Mouse (Mus musculus) brown adipose tissue, adult 24 weeks (tissue): ENCODE measurements around the gene Cd247. TPM values are rescaled to one million over a fixed set of nuclear protein-coding genes. Genes with fewer than 3 reads are reported as not detected.
A peak's percentile ranks its signal among the peaks of the same experiment; 100 is the strongest.
"Not testable (repeated sequence)": the region's sequence is repeated elsewhere in the genome, so short reads cannot be mapped to it uniquely, and the experiment has no call there.

Experiments used
- H3K27ac ChIP-seq: fragments of 200-500 bp; replicated peaks from 2 replicates; pipeline ENCODE4 v1.5.1; 2012; ENCODE audit warnings: low read depth, mild to moderate bottlenecking, low read length
- H3K4me1 ChIP-seq: fragments of 200-500 bp; 2 replicates; pipeline ENCODE4 v1.6.1; 2012; ENCODE audit warnings: low read length, mixed read lengths; ENCODE audit not compliant: control insufficient read depth, insufficient read depth, insufficient read length
- H3K4me3 ChIP-seq: fragments of 200-500 bp; 2 replicates; pipeline ENCODE4 v1.5.1; 2012; ENCODE audit warnings: low read depth, mild to moderate bottlenecking, low read length, moderate library complexity; ENCODE audit not compliant: insufficient read depth
- polyA plus RNA-seq: library from polyadenylated mRNA; stranded (reverse); fragments of >200 nt; gene quantifications from 2 replicates; pipeline ENCODE4 v1.2.4, GENCODE M21; 2012; ENCODE audit not compliant: missing spikeins, insufficient read depth, insufficient read length

The Cd247 gene
- 1.3 and 3.3 TPM in 2 replicates for polyA plus RNA-seq

GRCm38 (mm10) chr1:165788511-165788910, at the start of gene Cd247:
Gene Cd247, plus strand, starts transcription at chr1:165788681.
- no peaks in the 10 kb centered on the region; the same call in 1 of the 2 replicates for H3K4me1 ChIP-seq
- no peak within 1 kb of the TSS for H3K27ac ChIP-seq
- H3K4me3 ChIP-seq = no peak within 1 kb of the TSS

GRCm38 (mm10) chr1:165738985-165739384, 49.5 kb upstream of the Cd247 start:
- no peak overlapping the region for H3K27ac ChIP-seq
- H3K4me3 ChIP-seq = no peak overlapping the region
- no peaks in the 10 kb centered on the region for H3K4me1 ChIP-seq

GRCm38 (mm10) chr1:165741989-165742388, 46.5 kb upstream of the Cd247 start:
- Histone ChIP-seq H3K4me3 (no peak overlapping the region), H3K4me1 (no peaks in the 10 kb centered on the region), H3K27ac (no peak overlapping the region)

- Histone ChIP-seq H3K4me1 (no peaks in the 10 kb centered on the region), H3K27ac (no peak overlapping the region), H3K4me3 (no peak overlapping the region)
Observed at GRCm38 (mm10) chr1:165748053-165748452, 40.4 kb upstream of the Cd247 start.

GRCm38 (mm10) chr1:165751142-165751541, 37.3 kb upstream of the Cd247 start:
- H3K4me3 ChIP-seq = no peak overlapping the region
- H3K4me1 ChIP-seq = no peaks in the 10 kb centered on the region
- H3K27ac ChIP-seq = no peak overlapping the region

GRCm38 (mm10) chr1:165751838-165752237, 36.6 kb upstream of the Cd247 start:
- Histone ChIP-seq H3K4me1 (no peaks in the 10 kb centered on the region), H3K4me3 (no peak overlapping the region), H3K27ac (no peak overlapping the region)

- no peak overlapping the region for H3K27ac ChIP-seq
- no peaks in the 10 kb centered on the region for H3K4me1 ChIP-seq
- no peak overlapping the region for H3K4me3 ChIP-seq
Observed at GRCm38 (mm10) chr1:165754205-165754604, 34.3 kb upstream of the Cd247 start.

- Histone ChIP-seq H3K4me3 (no peak overlapping the region), H3K4me1 (no peaks in the 10 kb centered on the region), H3K27ac (no peak overlapping the region)
Observed at GRCm38 (mm10) chr1:165755194-165755593, 33.3 kb upstream of the Cd247 start.

- Histone ChIP-seq H3K4me1 (peaks cover 10% of the 10 kb centered on the region), H3K4me3 (no peak overlapping the region), H3K27ac (no peak overlapping the region)
Observed at GRCm38 (mm10) chr1:165761522-165762305, 26.8 kb upstream of the Cd247 start.

- peaks cover 10% of the 10 kb centered on the region for H3K4me1 ChIP-seq
- H3K4me3 ChIP-seq = not testable (repeated sequence)
Observed at GRCm38 (mm10) chr1:165762498-165762897, 26.0 kb upstream of the Cd247 start.

GRCm38 (mm10) chr1:165762914-165763634, 25.4 kb upstream of the Cd247 start:
- no peak overlapping the region for H3K27ac ChIP-seq
- H3K4me1 ChIP-seq = peaks cover 10% of the 10 kb centered on the region
- peak overlapping the region; percentile 8; the same call in 1 of the 2 replicates for H3K4me3 ChIP-seq

More at GRCm38 (mm10) chr1:165762498-165762897, 26.0 kb upstream of the Cd247 start:
- not testable (repeated sequence) for H3K27ac ChIP-seq

- peak within 1 kb of the TSS; percentile 29; the same call in 1 of the 2 replicates for H3K27ac ChIP-seq
- peaks cover 10% of the 10 kb centered on the region for H3K4me1 ChIP-seq
- H3K4me3 ChIP-seq = peak within 1 kb of the TSS; percentile 95
Observed at GRCm38 (mm10) chr1:165763635-165764372, 24.7 kb upstream of the Cd247 start, which contains the start of gene Creg1. Gene Creg1, plus strand, starts transcription at chr1:165763746.

GRCm38 (mm10) chr1:165764571-165764970, 23.9 kb upstream of the Cd247 start:
- Histone ChIP-seq H3K27ac (no peak overlapping the region), H3K4me1 (peaks cover 10% of the 10 kb centered on the region), H3K4me3 (peak overlapping the region; percentile 95)

- Histone ChIP-seq H3K4me3 (peak overlapping the region; percentile 95), H3K27ac (no peak overlapping the region), H3K4me1 (peaks cover 10% of the 10 kb centered on the region)
Observed at GRCm38 (mm10) chr1:165765041-165765440, 23.4 kb upstream of the Cd247 start.
